Mouse (Mus musculus): ENCODE data around the gene Tbx10. TPM values are rescaled to one million over a fixed set of nuclear protein-coding genes. Genes with fewer than 3 reads are reported as not detected.
"Not testable (repeated sequence)": the region's sequence is repeated elsewhere in the genome, so short reads cannot be mapped to it uniquely, and the experiment has no call there.

Tbx10 gene
- polyA plus RNA-seq, 1 experiment from 2014 or later, result not detected

GRCm38 (mm10) chr19:4033742-4034141, 41.2 kb downstream of the Tbx10 start:
- Histone ChIP-seq H3K4me2 (ENCODE audit: low read length) (no peak overlapping the region), H3K4me3 (ENCODE audit: control insufficient read depth in 1 of 2, insufficient read depth in 1 of 2, low read depth in 1 of 2, low read length in 2 of 2) (no peak overlapping the region), H3K9ac (ENCODE audit: low read length) (no peak overlapping the region), H3K27me3 (ENCODE audit: control insufficient read depth, insufficient read depth, low read length) (no peaks in the 10 kb centered on the region), H3K9me3 (ENCODE audit: control insufficient read depth, low read length) (no peaks in the 10 kb centered on the region), H3K27ac (replicated peaks in 1 of 2; ENCODE audit: control insufficient read depth in 1 of 2, insufficient read depth in 1 of 2, low read depth in 2 of 2, low read length in 2 of 2) (no peak overlapping the region), H3K4me1 (ENCODE audit: control insufficient read depth in 2 of 2, insufficient read depth in 2 of 2, low read length in 2 of 2) (peaks cover 3 to 6% of the 10 kb centered on the region in 2 experiments), H3K36me3 (ENCODE audit: control insufficient read depth, insufficient read depth, low read length) (peaks cover 5% of the 10 kb centered on the region; the same call in 1 of the 2 replicates)
- no peak for ATAC-seq (ENCODE audit: insufficient number of reproducible peaks, insufficient read depth, low FRiP score, low read depth)
- 62% methylated on average over 5 of the region's 5 CpGs for WGBS

- Histone ChIP-seq H3K4me3 (ENCODE audit: control insufficient read depth in 1 of 2, insufficient read depth in 1 of 2, low read depth in 1 of 2, low read length in 2 of 2) (no peak overlapping the region), H3K4me1 (ENCODE audit: control insufficient read depth in 2 of 2, insufficient read depth in 2 of 2, low read length in 2 of 2) (peaks cover 3 to 6% of the 10 kb centered on the region in 2 experiments), H3K36me3 (ENCODE audit: control insufficient read depth, insufficient read depth, low read length) (peaks cover 5% of the 10 kb centered on the region; the same call in 1 of the 2 replicates), H3K9me3 (ENCODE audit: control insufficient read depth, low read length) (no peaks in the 10 kb centered on the region), H3K27me3 (ENCODE audit: control insufficient read depth, insufficient read depth, low read length) (no peaks in the 10 kb centered on the region), H3K9ac (ENCODE audit: low read length) (no peak overlapping the region; the same call in 1 of the 2 replicates), H3K27ac (replicated peaks in 1 of 2; ENCODE audit: control insufficient read depth in 1 of 2, insufficient read depth in 1 of 2, low read depth in 2 of 2, low read length in 2 of 2) (no peak overlapping the region), H3K4me2 (ENCODE audit: low read length) (no peak overlapping the region)
- no peak for ATAC-seq (ENCODE audit: insufficient number of reproducible peaks, insufficient read depth, low FRiP score, low read depth)
- 78% methylated on average over 12 of the region's 12 CpGs for WGBS
Measured at GRCm38 (mm10) chr19:4036327-4037045, 43.9 kb downstream of the Tbx10 start.

GRCm38 (mm10) chr19:4037154-4037787, 44.7 kb downstream of the Tbx10 start:
- 29% methylated on average over 7 of the region's 8 CpGs for WGBS

GRCm38 (mm10) chr19:4037788-4038232, 45.3 kb downstream of the Tbx10 start, which contains the start of gene Gstp1:
Gstp1 (minus strand) TSS chr19:4037985.
- Histone ChIP-seq H3K27me3 (ENCODE audit: control insufficient read depth, insufficient read depth, low read length) (no peaks in the 10 kb centered on the region), H3K4me2 (ENCODE audit: low read length) (peak within 1 kb of the TSS; percentile 71), H3K4me1 (ENCODE audit: control insufficient read depth in 2 of 2, insufficient read depth in 2 of 2, low read length in 2 of 2) (peaks cover 3 to 6% of the 10 kb centered on the region in 2 experiments), H3K4me3 (ENCODE audit: control insufficient read depth in 1 of 2, insufficient read depth in 1 of 2, low read depth in 1 of 2, low read length in 2 of 2) (peak within 1 kb of the TSS; percentile 64 to 83), H3K27ac (replicated peaks in 1 of 2; ENCODE audit: control insufficient read depth in 1 of 2, insufficient read depth in 1 of 2, low read depth in 2 of 2, low read length in 2 of 2) (peak within 1 kb of the TSS; percentile 72 to 81), H3K36me3 (ENCODE audit: control insufficient read depth, insufficient read depth, low read length) (peaks cover 5% of the 10 kb centered on the region; the same call in 1 of the 2 replicates), H3K9me3 (ENCODE audit: control insufficient read depth, low read length) (no peaks in the 10 kb centered on the region), H3K9ac (ENCODE audit: low read length) (peak within 1 kb of the TSS; percentile 81)
- WGBS, result under 1% methylated on average over 26 of the region's 26 CpGs
- ATAC-seq (ENCODE audit: insufficient number of reproducible peaks, insufficient read depth, low FRiP score, low read depth), result peak; percentile 78

More at GRCm38 (mm10) chr19:4037154-4037787, 44.7 kb downstream of the Tbx10 start:
- not testable (repeated sequence) for H3K27me3 ChIP-seq (ENCODE audit: control insufficient read depth, insufficient read depth, low read length); ATAC-seq (ENCODE audit: insufficient number of reproducible peaks, insufficient read depth, low FRiP score, low read depth); H3K36me3 ChIP-seq (ENCODE audit: control insufficient read depth, insufficient read depth, low read length); H3K4me1 ChIP-seq (ENCODE audit: control insufficient read depth in 2 of 2, insufficient read depth in 2 of 2, low read length in 2 of 2); H3K9me3 ChIP-seq (ENCODE audit: control insufficient read depth, low read length)
- Histone ChIP-seq H3K4me3 (ENCODE audit: control insufficient read depth in 1 of 2, insufficient read depth in 1 of 2, low read depth in 1 of 2, low read length in 2 of 2) (peak overlapping the region; percentile 64 to 83), H3K4me2 (ENCODE audit: low read length) (peak overlapping the region; percentile 71), H3K9ac (ENCODE audit: low read length) (peak overlapping the region; percentile 81), H3K27ac (replicated peaks in 1 of 2; ENCODE audit: control insufficient read depth in 1 of 2, insufficient read depth in 1 of 2, low read depth in 2 of 2, low read length in 2 of 2) (peak overlapping the region; percentile 70 to 72; a peak in 3 of 4 replicates)

- H3K27ac ChIP-seq (replicated peaks in 1 of 2; ENCODE audit: control insufficient read depth in 1 of 2, insufficient read depth in 1 of 2, low read depth in 2 of 2, low read length in 2 of 2); H3K4me3 ChIP-seq (ENCODE audit: control insufficient read depth in 1 of 2, insufficient read depth in 1 of 2, low read depth in 1 of 2, low read length in 2 of 2); ATAC-seq (ENCODE audit: insufficient number of reproducible peaks, insufficient read depth, low FRiP score, low read depth); H3K9ac ChIP-seq (ENCODE audit: low read length); H3K4me1 ChIP-seq (ENCODE audit: control insufficient read depth in 2 of 2, insufficient read depth in 2 of 2, low read length in 2 of 2); H3K9me3 ChIP-seq (ENCODE audit: control insufficient read depth, low read length); H3K27me3 ChIP-seq (ENCODE audit: control insufficient read depth, insufficient read depth, low read length); H3K36me3 ChIP-seq (ENCODE audit: control insufficient read depth, insufficient read depth, low read length); H3K4me2 ChIP-seq (ENCODE audit: low read length): not testable (repeated sequence)
- WGBS, result 80% methylated on average over 5 of the region's 5 CpGs
Measured at GRCm38 (mm10) chr19:4040941-4041340, 48.4 kb downstream of the Tbx10 start.

GRCm38 (mm10) chr19:4041500-4041899, 48.9 kb downstream of the Tbx10 start:
- not testable (repeated sequence) for H3K4me3 ChIP-seq (ENCODE audit: control insufficient read depth in 1 of 2, insufficient read depth in 1 of 2, low read depth in 1 of 2, low read length in 2 of 2); H3K27ac ChIP-seq (replicated peaks in 1 of 2; ENCODE audit: control insufficient read depth in 1 of 2, insufficient read depth in 1 of 2, low read depth in 2 of 2, low read length in 2 of 2); H3K36me3 ChIP-seq (ENCODE audit: control insufficient read depth, insufficient read depth, low read length); H3K9me3 ChIP-seq (ENCODE audit: control insufficient read depth, low read length); H3K4me2 ChIP-seq (ENCODE audit: low read length); H3K27me3 ChIP-seq (ENCODE audit: control insufficient read depth, insufficient read depth, low read length); ATAC-seq (ENCODE audit: insufficient number of reproducible peaks, insufficient read depth, low FRiP score, low read depth); H3K9ac ChIP-seq (ENCODE audit: low read length)
- 86% methylated on average over 3 of the region's 4 CpGs for WGBS
- peaks cover 3 to 11% of the 10 kb centered on the region in 2 experiments for H3K4me1 ChIP-seq (ENCODE audit: control insufficient read depth in 2 of 2, insufficient read depth in 2 of 2, low read length in 2 of 2)

GRCm38 (mm10) chr19:4042124-4042523, 49.6 kb downstream of the Tbx10 start:
- ATAC-seq (ENCODE audit: insufficient number of reproducible peaks, insufficient read depth, low FRiP score, low read depth), result 0 out of 2 replicates have a peak, but pooled peaks have one; percentile 4
- no peak overlapping the region for H3K4me2 ChIP-seq (ENCODE audit: low read length)
- 49% methylated on average over 14 of the region's 14 CpGs for WGBS

More at GRCm38 (mm10) chr19:4042124-4042523, 49.6 kb downstream of the Tbx10 start:
- Histone ChIP-seq H3K9ac (ENCODE audit: low read length) (no peak overlapping the region), H3K9me3 (ENCODE audit: control insufficient read depth, low read length) (no peaks in the 10 kb centered on the region), H3K36me3 (ENCODE audit: control insufficient read depth, insufficient read depth, low read length) (no peaks in the 10 kb centered on the region), H3K27ac (replicated peaks in 1 of 2; ENCODE audit: control insufficient read depth in 1 of 2, insufficient read depth in 1 of 2, low read depth in 2 of 2, low read length in 2 of 2) (no peak overlapping the region), H3K4me3 (ENCODE audit: control insufficient read depth in 1 of 2, insufficient read depth in 1 of 2, low read depth in 1 of 2, low read length in 2 of 2) (no peak overlapping the region), H3K27me3 (ENCODE audit: control insufficient read depth, insufficient read depth, low read length) (no peaks in the 10 kb centered on the region), H3K4me1 (ENCODE audit: control insufficient read depth in 2 of 2, insufficient read depth in 2 of 2, low read length in 2 of 2) (peaks cover 3 to 8% of the 10 kb centered on the region in 2 experiments)

All from heart, embryonic 14.5 days (tissue).